Mouse (Mus musculus) hindbrain, embryonic 14.5 days (tissue): ENCODE results near the gene Ckap4. TPM values are rescaled to one million over a fixed set of nuclear protein-coding genes. Genes with fewer than 3 reads are reported as not detected.

Experiments
- ATAC-seq: fragments of 200-750 bp; cut with Nextera tagmentation; 2 replicates; pipeline ENCODE4 v1.8.0; 2017; ENCODE audit warnings: moderate number of reproducible peaks, mild to moderate bottlenecking, moderate TSS enrichment, moderate library complexity; ENCODE audit not compliant: low FRiP score
- DNase-seq: peaks from one replicate; pipeline ENCODE4 v3.0.0-alpha.2; 2015; ENCODE audit warnings: low spot score
- H3K27ac ChIP-seq: fragments of 300-500 bp; sonication (generic); 2 replicates; pipeline ENCODE4 v1.5.1; 2014; ENCODE audit warnings: mild to moderate bottlenecking, moderate library complexity
- H3K27me3 ChIP-seq: fragments of 300-500 bp; sonication (generic); 2 replicates; pipeline ENCODE4 v1.6.1; 2014; ENCODE audit warnings: mild to moderate bottlenecking, low read length, mixed read lengths; ENCODE audit not compliant: control insufficient read depth, insufficient read depth
- H3K36me3 ChIP-seq: fragments of 300-500 bp; sonication (generic); replicated peaks from 2 replicates; pipeline ENCODE4 v1.6.1; 2014; ENCODE audit not compliant: control insufficient read depth, insufficient read depth
- H3K4me1 ChIP-seq: fragments of 300-500 bp; sonication (generic); replicated peaks from 2 replicates; pipeline ENCODE4 v1.6.1; 2014; ENCODE audit warnings: antibody characterized with exemption, low read length, mixed read lengths; ENCODE audit not compliant: control insufficient read depth, insufficient read depth
- H3K4me2 ChIP-seq: fragments of 300-500 bp; sonication (generic); replicated peaks from 2 replicates; pipeline ENCODE4 v1.6.1; 2014; ENCODE audit warnings: mild to moderate bottlenecking, moderate library complexity
- H3K4me3 ChIP-seq: fragments of 300-500 bp; sonication (generic); replicated peaks from 2 replicates; pipeline ENCODE4 v1.5.1; 2014; ENCODE audit warnings: mild to moderate bottlenecking, low read length
- H3K9ac ChIP-seq: fragments of 300-500 bp; sonication (generic); 2 replicates; pipeline ENCODE4 v1.6.1; 2014
- H3K9me3 ChIP-seq: fragments of 300-500 bp; sonication (generic); 2 replicates; pipeline ENCODE4 v1.6.1; 2016; ENCODE audit warnings: low read length; ENCODE audit not compliant: control insufficient read depth
- WGBS: fragments of 180-500 bp; shearing (Covaris S2); extraction: QIAGEN DNeasy Blood & Tissue Kit; methylation state at CpG from one replicate; pipeline ENCODE4 v1.1.7; 2014; 5-methylcytosine and 5-hydroxymethylcytosine counted together
- polyA plus RNA-seq: library from polyadenylated mRNA; unstranded; fragments of >200 nt; fragmentation: Nextera tagmentation; extraction: Ambion mirVana; gene quantifications from 2 replicates; pipeline ENCODE4 v1.2.1, GENCODE M21; 2014

Gene Ckap4
- polyA plus RNA-seq, 1 experiment from 2014 or later = 71.0 TPM

- DNase-seq = no peak
- WGBS = 70% methylated on average over 5 of the region's 5 CpGs
These were observed 40.0 kb upstream of the Ckap4 start for GRCm38 (mm10) chr10:84573671-84574420.

GRCm38 (mm10) chr10:84571052-84571639, 37.3 kb upstream of the Ckap4 start:
- DNase-seq (no peak), ATAC-seq (no peak)
- H3K27me3 ChIP-seq = no peaks in the 10 kb centered on the region
- H3K36me3 ChIP-seq = no peaks in the 10 kb centered on the region
- no peak overlapping the region for H3K27ac ChIP-seq
- no peak overlapping the region for H3K9ac ChIP-seq
- H3K4me2 ChIP-seq = no peak overlapping the region
- H3K4me1 ChIP-seq = no peaks in the 10 kb centered on the region
- no peaks in the 10 kb centered on the region for H3K9me3 ChIP-seq
- WGBS = 88% methylated on average over 10 of the region's 10 CpGs
- no peak overlapping the region for H3K4me3 ChIP-seq

More at GRCm38 (mm10) chr10:84573671-84574420, 40.0 kb upstream of the Ckap4 start:
- Histone ChIP-seq H3K27me3 (no peaks in the 10 kb centered on the region), H3K36me3 (no peaks in the 10 kb centered on the region), H3K4me3 (no peak overlapping the region), H3K27ac (no peak overlapping the region), H3K4me1 (no peaks in the 10 kb centered on the region), H3K9ac (no peak overlapping the region), H3K4me2 (no peak overlapping the region), H3K9me3 (no peaks in the 10 kb centered on the region)
- ATAC-seq = no peak

- Histone ChIP-seq H3K27ac (no peak overlapping the region), H3K4me2 (no peak overlapping the region), H3K4me1 (no peaks in the 10 kb centered on the region), H3K4me3 (no peak overlapping the region), H3K36me3 (no peaks in the 10 kb centered on the region), H3K9me3 (no peaks in the 10 kb centered on the region), H3K9ac (no peak overlapping the region), H3K27me3 (no peaks in the 10 kb centered on the region)
- no peak for ATAC-seq
- DNase-seq = no peak
- WGBS = 87% methylated on average over 8 of the region's 8 CpGs
These were observed 30.6 kb upstream of the Ckap4 start for GRCm38 (mm10) chr10:84564427-84564826.

- ATAC-seq (no peak), DNase-seq (no peak)
- Histone ChIP-seq H3K27me3 (no peaks in the 10 kb centered on the region), H3K9ac (no peak overlapping the region), H3K4me1 (no peaks in the 10 kb centered on the region), H3K4me2 (no peak overlapping the region), H3K27ac (no peak overlapping the region), H3K36me3 (no peaks in the 10 kb centered on the region), H3K9me3 (no peaks in the 10 kb centered on the region), H3K4me3 (no peak overlapping the region)
- 75% methylated on average over 13 of the region's 13 CpGs for WGBS
These were observed 29.0 kb upstream of the Ckap4 start for GRCm38 (mm10) chr10:84562567-84563554.

- ATAC-seq (no peak), DNase-seq (no peak)
- Histone ChIP-seq H3K9ac (no peak overlapping the region), H3K27ac (no peak overlapping the region), H3K9me3 (no peaks in the 10 kb centered on the region), H3K4me2 (no peak overlapping the region), H3K4me1 (no peaks in the 10 kb centered on the region), H3K36me3 (no peaks in the 10 kb centered on the region), H3K27me3 (no peaks in the 10 kb centered on the region), H3K4me3 (no peak overlapping the region)
- 63% methylated on average over 5 of the region's 5 CpGs for WGBS
These were observed 28.3 kb upstream of the Ckap4 start for GRCm38 (mm10) chr10:84562121-84562520.

- DNase-seq (no peak), ATAC-seq (no peak)
- H3K9me3 ChIP-seq = no peaks in the 10 kb centered on the region
- H3K4me1 ChIP-seq = no peaks in the 10 kb centered on the region
- H3K36me3 ChIP-seq = no peaks in the 10 kb centered on the region
- no peak overlapping the region for H3K27ac ChIP-seq
- no peak overlapping the region for H3K9ac ChIP-seq
- no peak overlapping the region for H3K4me3 ChIP-seq
- 95% methylated on average over 4 of the region's 4 CpGs for WGBS
- H3K27me3 ChIP-seq = no peaks in the 10 kb centered on the region
- H3K4me2 ChIP-seq = no peak overlapping the region
These were observed 26.1 kb upstream of the Ckap4 start for GRCm38 (mm10) chr10:84559986-84560385.

- no peaks in the 10 kb centered on the region for H3K4me1 ChIP-seq
- DNase-seq = no peak
- no peak for ATAC-seq
- no peaks in the 10 kb centered on the region for H3K36me3 ChIP-seq
- H3K4me2 ChIP-seq = no peak overlapping the region
- no peak overlapping the region for H3K9ac ChIP-seq
- H3K27ac ChIP-seq = no peak overlapping the region
- WGBS = 97% methylated on average over 1 of the region's 1 CpGs
- H3K9me3 ChIP-seq = no peaks in the 10 kb centered on the region
- no peaks in the 10 kb centered on the region for H3K27me3 ChIP-seq
- no peak overlapping the region for H3K4me3 ChIP-seq
These were observed 24.6 kb upstream of the Ckap4 start for GRCm38 (mm10) chr10:84558511-84558910.

- H3K36me3 ChIP-seq = no peaks in the 10 kb centered on the region
- DNase-seq (no peak), ATAC-seq (no peak)
- H3K9ac ChIP-seq = no peak overlapping the region
- H3K27me3 ChIP-seq = no peaks in the 10 kb centered on the region
- H3K4me1 ChIP-seq = no peaks in the 10 kb centered on the region
- H3K4me2 ChIP-seq = no peak overlapping the region
- WGBS = 82% methylated on average over 2 of the region's 2 CpGs
- H3K4me3 ChIP-seq = no peak overlapping the region
- H3K27ac ChIP-seq = no peak overlapping the region
- H3K9me3 ChIP-seq = no peaks in the 10 kb centered on the region
These were observed 22.3 kb upstream of the Ckap4 start for GRCm38 (mm10) chr10:84556120-84556519.
